Mouse (Mus musculus): ENCODE measurements around the gene Tlr3.

Tlr3 gene

GRCm38 (mm10) chr8:45359091-45359605, 51.7 kb downstream of the Tlr3 start:
- POLR2A ChIA-PET = no interaction called here

DNA sequence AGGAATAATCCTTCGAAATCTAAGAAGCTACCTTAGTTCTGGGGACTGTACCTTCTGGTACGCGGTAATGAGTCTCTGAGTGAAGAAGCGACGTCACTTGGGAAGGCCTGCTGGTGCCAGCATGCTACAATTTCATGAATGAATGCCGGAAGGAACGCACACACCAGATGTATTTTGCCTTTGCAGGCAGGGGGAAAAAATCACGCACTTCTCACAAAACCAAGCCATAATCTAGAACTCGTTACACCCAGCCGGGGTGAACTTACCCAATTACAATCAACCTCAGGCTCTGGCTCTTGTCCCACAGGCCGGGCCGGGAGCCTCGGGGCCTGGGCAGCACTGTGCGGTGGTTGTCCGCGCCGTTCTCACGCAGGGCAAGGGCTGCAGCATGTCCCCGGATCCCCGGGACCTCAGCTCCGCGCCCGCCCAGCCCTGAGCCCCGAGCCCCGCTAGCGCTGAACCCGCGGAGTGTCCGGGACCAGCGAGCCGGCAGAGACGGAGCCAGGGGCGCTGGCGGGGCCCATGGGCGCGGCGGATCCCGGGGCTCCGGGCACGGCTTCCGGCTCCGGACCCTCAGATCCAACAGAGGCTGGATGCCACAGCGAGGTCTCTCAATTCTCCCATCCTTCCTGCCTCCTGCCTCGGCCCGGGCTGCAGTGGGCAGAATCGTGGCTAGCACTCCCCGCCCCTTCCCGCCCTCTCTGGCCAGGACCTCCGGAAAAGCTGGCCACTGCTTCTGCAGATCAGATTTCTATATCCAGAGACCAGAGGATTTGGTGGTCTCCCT, 52.6 kb downstream of the Tlr3 start:
- ChIA-PET CTCF (interaction anchor here in 3 of 4 experiments (1.0 to 3.2 kb wide), 2 partner anchors 13 kb away, joined by 4 to 13 read pairs (median 7); no protein-coding TSS in a partner anchor), POLR2A (no interaction called here)

More at GRCm38 (mm10) chr8:45359091-45359605, 51.7 kb downstream of the Tlr3 start:
- CTCF ChIA-PET = interaction anchor here in 1 of 4 experiments (3.2 kb wide), 1 partner anchor 14 kb away, joined by 13 read pairs; no protein-coding TSS in a partner anchor

- POLR2A ChIA-PET = interaction anchor here in 1 of 4 experiments (0.5 kb wide), 1 partner anchor 52 kb away, joined by 3 read pairs; no protein-coding TSS in a partner anchor
- CTCF ChIA-PET = interaction anchor here in 1 of 4 experiments (1.0 kb wide), 1 partner anchor 11 kb away, joined by 3 read pairs; no protein-coding TSS in a partner anchor
Observed at GRCm38 (mm10) chr8:45355809-45356208, 55.1 kb downstream of the Tlr3 start.
